ENCODE assay signal across 8 mouse cellular contexts in the genomic region with DNA sequence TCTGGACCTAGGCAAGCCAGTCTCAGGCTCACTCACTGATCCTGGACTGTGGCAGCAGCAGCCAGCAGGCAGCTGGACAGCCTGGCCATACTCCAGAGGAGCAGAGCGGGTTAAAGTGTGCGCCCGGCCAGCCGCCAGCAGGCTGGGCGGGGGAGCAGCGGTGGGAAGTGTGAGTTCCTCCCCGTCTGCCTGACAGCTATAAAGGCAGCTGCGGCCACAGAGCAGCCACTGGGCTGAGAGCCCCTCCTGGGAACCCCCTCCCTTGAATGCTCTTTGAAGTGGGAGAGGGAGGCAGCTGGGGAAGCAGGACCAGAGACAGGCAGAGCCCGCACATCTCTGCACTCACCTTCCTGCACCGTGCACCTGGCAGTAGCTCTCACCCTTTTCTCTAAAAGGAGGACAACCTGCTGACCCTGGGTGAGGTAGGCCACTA. TPM values are rescaled to one million over a fixed set of nuclear protein-coding genes. Genes with fewer than 3 reads are reported as not detected.
DNase-seq lines count a peak whose midpoint lies in the region; ATAC-seq lines count a peak whose summit lies in the region.

TSS of gene Adamtsl2 (plus strand) at position 228 of the 433 bp plus-strand sequence.

- DNase-seq in adrenal gland, adult 8-10 months = peak; percentile 44
- peak; percentile 74 for DNase-seq in embryo, embryonic 10.5 days (ENCODE audit: low spot score)
- peak; percentile 67 to 82 for DNase-seq in gastrocnemius, postnatal 36 days
- peak in 1 of 2 experiments; percentile 43 for DNase-seq in left cerebral cortex, adult 8-10 months (ENCODE audit: low spot score in 2 of 2)
- peak; percentile 75 for DNase-seq in mesoderm, embryonic 11.5 days (ENCODE audit: low read depth, low spot score)
- peak; percentile 68 for DNase-seq in right cerebral cortex, postnatal 4 days

- no peaks in the 10 kb centered on the region for H3K9me3 ChIP-seq in hindbrain, embryonic 16.5 days (ENCODE audit: control insufficient read depth, low read length)

- 2% methylated on average over 10 of the region's 10 CpGs for WGBS in hindbrain, embryonic 16.5 days

- peak within 1 kb of the TSS; percentile 41 for H3K9ac ChIP-seq in hindbrain, embryonic 16.5 days (ENCODE audit: low read depth, low read length)

- peak within 1 kb of the TSS; percentile 61; the same call in 1 of the 2 replicates for H3K27ac ChIP-seq in hindbrain, embryonic 16.5 days (ENCODE audit: low read depth, low read length)

- intact Hi-C loops in gastrocnemius, postnatal 36 days (cut with DNase I) = loop anchor here (2.0 kb wide), 1 partner anchor 156 kb away; no protein-coding TSS in a partner anchor

- peak within 1 kb of the TSS; percentile 32 for H3K4me2 ChIP-seq in hindbrain, embryonic 16.5 days (ENCODE audit: low read length)

- ATAC-seq in hindbrain, embryonic 16.5 days = peak; percentile 88
- ATAC-seq in megakaryocyte progenitor cell, adult 5-6 weeks (replicated peaks; ENCODE audit: poor library complexity) = no peak; the same call in 1 of the 2 replicates

- H3K36me3 ChIP-seq in hindbrain, embryonic 16.5 days (ENCODE audit: control insufficient read depth, insufficient read depth, low read length) = no peaks in the 10 kb centered on the region

- H3K27me3 ChIP-seq in hindbrain, embryonic 16.5 days (replicated peaks; ENCODE audit: control insufficient read depth, insufficient read depth, low read length) = no peaks in the 10 kb centered on the region; the same call in 1 of the 2 replicates

- peak within 1 kb of the TSS; percentile 4; the same call in 1 of the 2 replicates for H3K4me3 ChIP-seq in hindbrain, embryonic 16.5 days (ENCODE audit: low read length)

- peaks cover 20% of the 10 kb centered on the region for H3K4me1 ChIP-seq in hindbrain, embryonic 16.5 days (ENCODE audit: control insufficient read depth, insufficient read depth, low read depth, low read length)

RNA-seq across cellular contexts. Expression of gene Adamtsl2, which starts in this region (rescaled TPM):
- 10 to 100 TPM; 14.3 to 24.8 (median 19.3) TPM for total RNA-seq in adrenal gland, adult 8-10 months (2022)
- 10 to 100 TPM in 1 of 2 experiments, 1 to 10 TPM in 1; 7.7 to 10.4 TPM for total RNA-seq in gastrocnemius, postnatal 36 days (2021)
- polyA plus RNA-seq in hindbrain, embryonic 16.5 days (2015; fragmentation: Nextera tagmentation; extraction: Ambion mirVana) = 9.6 and 11.8 TPM in 2 replicates
- 10 to 100 TPM; 12.6 to 18.4 (median 15.6) TPM for total RNA-seq in left cerebral cortex, adult 8-10 months (2022)
- total RNA-seq in megakaryocyte progenitor cell, adult 5-6 weeks (2015) = not detected in 2 replicates
- not detected in 2 replicates for total RNA-seq in megakaryocyte progenitor cell, adult 5-6 weeks (2017)

Comparison
In these comparisons a context has a peak if more than half of its experiments do, and no peak if none do; other contexts are left out.
1. RNA of gene Adamtsl2 (total RNA-seq): 14.3 to 24.8 TPM in adrenal gland, adult 8-10 months, 12.6 to 18.4 TPM in left cerebral cortex, adult 8-10 months and 7.7 to 10.4 TPM in gastrocnemius, postnatal 36 days; not detected in megakaryocyte progenitor cell, adult 5-6 weeks; every median in the first group is over 4 times any median in the second.